Mouse (Mus musculus) midbrain, embryonic 14.5 days (tissue): Measurements from ENCODE around the gene Dgat2. TPM values are rescaled to one million over a fixed set of nuclear protein-coding genes. Genes with fewer than 3 reads are reported as not detected.

Source experiments
- ATAC-seq: fragments of 200-750 bp; cut with Nextera tagmentation; 2 replicates; pipeline ENCODE4 v1.8.0; 2017; ENCODE audit warnings: moderate number of reproducible peaks, moderate library complexity; ENCODE audit not compliant: low FRiP score, low TSS enrichment
- DNase-seq: peaks from one replicate; pipeline ENCODE4 v3.0.0-alpha.2; 2015
- H3K27ac ChIP-seq: fragments of 300-500 bp; sonication (generic); replicated peaks from 2 replicates; pipeline ENCODE4 v1.5.1; 2014; ENCODE audit warnings: mild to moderate bottlenecking, low read depth, low read length, moderate library complexity
- H3K27me3 ChIP-seq: fragments of 300-500 bp; sonication (generic); 2 replicates; pipeline ENCODE4 v1.6.1; 2014; ENCODE audit warnings: low read length, control low read depth, mixed read lengths; ENCODE audit not compliant: control insufficient read depth, insufficient read depth
- H3K36me3 ChIP-seq: fragments of 300-500 bp; sonication (generic); 2 replicates; pipeline ENCODE4 v1.6.1; 2014; ENCODE audit warnings: low read length, control low read depth; ENCODE audit not compliant: control insufficient read depth, insufficient read depth
- H3K4me1 ChIP-seq: fragments of 300-500 bp; sonication (generic); 2 replicates; pipeline ENCODE4 v1.6.1; 2014; ENCODE audit warnings: mild to moderate bottlenecking, antibody characterized with exemption, low read length, control low read depth; ENCODE audit not compliant: control insufficient read depth, insufficient read depth
- H3K4me2 ChIP-seq: fragments of 300-500 bp; sonication (generic); 2 replicates; pipeline ENCODE4 v1.6.1; 2014; ENCODE audit warnings: mild to moderate bottlenecking, low read length, moderate library complexity
- H3K4me3 ChIP-seq: fragments of 300-500 bp; sonication (generic); replicated peaks from 2 replicates; pipeline ENCODE4 v1.5.1; 2014; ENCODE audit warnings: low read depth, low read length
- H3K9ac ChIP-seq: fragments of 300-500 bp; sonication (generic); replicated peaks from 2 replicates; pipeline ENCODE4 v1.6.1; 2014; ENCODE audit warnings: mild to moderate bottlenecking, low read length, moderate library complexity
- H3K9me3 ChIP-seq: fragments of 300-500 bp; sonication (generic); 2 replicates; pipeline ENCODE4 v1.6.1; 2016; ENCODE audit warnings: low read length, control low read depth, mixed read lengths; ENCODE audit not compliant: control insufficient read depth
- WGBS: fragments of 180-500 bp; shearing (Covaris S2); extraction: QIAGEN DNeasy Blood & Tissue Kit; methylation state at CpG from one replicate; pipeline ENCODE4 v1.1.7; 2014; 5-methylcytosine and 5-hydroxymethylcytosine counted together
- polyA plus RNA-seq: library from polyadenylated mRNA; unstranded; fragments of >200 nt; fragmentation: Nextera tagmentation; extraction: Ambion mirVana; gene quantifications from 2 replicates; pipeline ENCODE4 v1.2.1, GENCODE M21; 2014

Dgat2 gene
- polyA plus RNA-seq: 15.1 and 16.6 TPM in 2 replicates

DNA sequence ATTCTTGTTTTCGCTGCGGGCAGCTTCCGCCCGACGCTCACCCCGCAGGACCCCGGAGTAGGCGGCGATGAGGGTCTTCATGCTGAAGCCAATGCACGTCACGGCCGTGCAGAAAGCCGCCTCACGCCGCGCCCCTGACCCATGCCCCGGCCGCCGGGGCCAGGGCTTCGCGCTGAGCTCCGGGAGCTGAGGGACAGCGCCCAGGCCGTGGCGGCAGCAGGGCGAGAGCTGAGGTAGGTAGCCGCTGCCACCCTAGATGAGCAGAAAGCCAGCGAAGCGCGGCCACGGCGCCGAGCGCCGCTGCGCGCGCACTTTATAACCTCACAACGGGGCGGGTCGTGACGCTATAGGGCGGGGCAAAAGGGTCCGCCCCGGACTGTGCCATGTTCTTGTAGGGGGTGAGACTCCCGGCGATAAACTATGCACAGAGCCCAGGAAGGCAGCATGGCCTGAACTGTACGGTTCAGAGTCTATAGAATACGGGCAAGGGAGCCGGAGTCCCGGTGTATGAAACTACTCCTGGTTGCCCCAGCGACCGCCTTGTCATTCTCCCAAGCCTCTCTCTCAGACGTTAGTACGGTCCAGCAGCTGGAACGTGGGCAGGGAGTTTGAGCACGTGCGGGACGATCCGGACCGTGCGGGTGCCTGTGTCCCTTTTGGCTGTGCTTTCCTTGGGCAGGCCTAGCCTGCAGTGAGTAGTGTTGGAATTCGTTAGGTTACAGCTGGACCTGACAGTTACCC, at the start of gene Dgat2:
Gene Dgat2, minus strand, starts transcription at position 288 of the 741 bp plus-strand sequence.
- DNase-seq (peak; percentile 97), ATAC-seq (peak; percentile 94)
- peak within 1 kb of the TSS; percentile 96 for H3K4me2 ChIP-seq
- under 1% methylated on average over 63 of the region's 63 CpGs for WGBS
- no peaks in the 10 kb centered on the region for H3K9me3 ChIP-seq
- H3K4me3 ChIP-seq: peak within 1 kb of the TSS; percentile 73
- peaks cover 6% of the 10 kb centered on the region; the same call in 1 of the 2 replicates for H3K4me1 ChIP-seq
- H3K27me3 ChIP-seq: peaks cover 15% of the 10 kb centered on the region; the same call in 1 of the 2 replicates
- no peaks in the 10 kb centered on the region for H3K36me3 ChIP-seq
- peak within 1 kb of the TSS; percentile 83 for H3K27ac ChIP-seq
- H3K9ac ChIP-seq: peak within 1 kb of the TSS; percentile 86

DNA sequence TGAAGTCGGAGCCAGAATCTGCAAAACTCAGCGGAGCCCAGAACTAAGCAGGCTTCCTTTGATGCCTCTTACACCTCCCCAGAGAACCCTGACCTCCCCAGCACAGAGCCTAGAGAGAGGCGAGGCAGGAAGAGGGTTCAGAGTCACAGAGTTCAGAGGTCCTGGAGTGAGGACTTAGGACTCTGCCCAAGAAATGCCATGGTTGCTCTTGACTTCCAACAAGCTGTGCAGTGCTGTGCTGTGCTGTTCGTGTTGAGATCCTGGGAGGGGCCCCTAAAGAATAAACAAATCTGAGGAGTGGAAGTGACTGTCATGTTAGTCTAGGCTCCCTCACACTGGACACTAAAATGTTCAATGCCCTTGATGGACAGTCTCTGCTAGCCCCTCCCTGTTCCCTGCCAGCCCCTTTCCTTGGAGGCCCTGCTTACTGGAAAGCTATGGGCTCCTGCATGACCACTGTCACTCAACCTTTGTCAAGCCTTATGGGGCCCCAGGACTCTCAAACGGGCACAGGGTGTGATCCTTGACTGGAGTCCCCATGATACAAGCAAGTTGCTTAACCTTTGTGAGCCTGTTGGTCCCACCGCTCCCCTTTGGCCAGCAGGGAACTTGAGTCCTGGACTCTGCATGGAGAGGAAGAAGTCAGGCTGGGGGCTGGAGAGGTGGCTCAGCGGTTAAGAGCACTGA, 47.7 kb upstream of the Dgat2 start:
- 79% methylated on average over 7 of the region's 7 CpGs for WGBS
- ATAC-seq (no peak), DNase-seq (no peak)
- no peak overlapping the region for H3K27ac ChIP-seq
- H3K4me1 ChIP-seq: no peaks in the 10 kb centered on the region
- H3K9ac ChIP-seq: no peak overlapping the region
- H3K36me3 ChIP-seq: no peaks in the 10 kb centered on the region
- no peaks in the 10 kb centered on the region for H3K9me3 ChIP-seq
- no peak overlapping the region for H3K4me2 ChIP-seq
- no peak overlapping the region for H3K4me3 ChIP-seq
- no peaks in the 10 kb centered on the region for H3K27me3 ChIP-seq

DNA sequence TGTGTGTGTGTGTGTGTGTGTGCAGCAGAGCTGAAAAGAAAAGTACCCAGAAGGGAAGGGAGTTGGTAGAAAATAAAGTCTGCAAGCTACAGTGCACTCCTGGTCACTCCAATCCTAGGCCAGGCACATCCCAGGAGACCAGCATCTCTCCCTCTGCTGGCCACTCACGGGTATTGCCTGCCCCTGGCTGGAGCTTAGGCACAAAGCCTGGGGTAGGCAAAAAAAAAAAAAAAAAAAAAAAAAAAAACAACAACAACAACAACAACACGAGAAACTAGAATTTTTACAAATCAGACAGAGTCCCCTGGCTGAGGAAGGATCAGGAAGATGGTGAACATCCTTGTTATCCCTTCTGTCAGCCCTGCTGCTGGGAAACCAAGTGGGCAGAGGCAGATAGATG, 46.9 kb upstream of the Dgat2 start:
- H3K4me2 ChIP-seq: no peak overlapping the region
- no peak overlapping the region for H3K9ac ChIP-seq
- no peaks in the 10 kb centered on the region for H3K4me1 ChIP-seq
- WGBS: 14% methylated on average over 2 of the region's 2 CpGs
- H3K4me3 ChIP-seq: no peak overlapping the region
- no peaks in the 10 kb centered on the region for H3K36me3 ChIP-seq
- H3K9me3 ChIP-seq: no peaks in the 10 kb centered on the region
- no peaks in the 10 kb centered on the region for H3K27me3 ChIP-seq
- peak; percentile 72 for DNase-seq
- no peak for ATAC-seq
- H3K27ac ChIP-seq: no peak overlapping the region

DNA sequence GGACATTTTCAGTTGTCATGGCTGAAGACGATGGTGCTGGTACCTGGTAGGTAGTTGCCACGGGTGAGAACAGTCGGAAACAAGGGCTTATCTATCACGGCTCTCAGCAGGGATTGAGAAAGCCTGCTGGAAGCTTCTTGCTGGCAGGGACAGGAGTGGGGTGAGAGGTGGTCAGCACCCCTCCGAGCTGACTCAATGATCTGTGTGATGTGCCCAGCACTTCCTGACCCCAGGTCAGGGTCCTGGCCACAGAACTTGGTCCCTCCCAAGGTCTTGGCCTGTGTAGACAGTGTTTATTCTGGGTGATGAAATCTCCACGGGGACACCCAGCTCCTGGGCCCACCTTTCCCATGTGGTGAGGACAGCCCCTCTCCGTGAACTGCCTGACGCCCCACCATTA, 46.3 kb upstream of the Dgat2 start:
- H3K27ac ChIP-seq: no peak overlapping the region
- ATAC-seq (no peak), DNase-seq (no peak)
- H3K9ac ChIP-seq: no peak overlapping the region
- H3K4me3 ChIP-seq: no peak overlapping the region
- H3K4me2 ChIP-seq: no peak overlapping the region
- no peaks in the 10 kb centered on the region for H3K27me3 ChIP-seq
- WGBS: 82% methylated on average over 8 of the region's 8 CpGs
- no peaks in the 10 kb centered on the region for H3K9me3 ChIP-seq
- H3K36me3 ChIP-seq: no peaks in the 10 kb centered on the region
- no peaks in the 10 kb centered on the region for H3K4me1 ChIP-seq

DNA sequence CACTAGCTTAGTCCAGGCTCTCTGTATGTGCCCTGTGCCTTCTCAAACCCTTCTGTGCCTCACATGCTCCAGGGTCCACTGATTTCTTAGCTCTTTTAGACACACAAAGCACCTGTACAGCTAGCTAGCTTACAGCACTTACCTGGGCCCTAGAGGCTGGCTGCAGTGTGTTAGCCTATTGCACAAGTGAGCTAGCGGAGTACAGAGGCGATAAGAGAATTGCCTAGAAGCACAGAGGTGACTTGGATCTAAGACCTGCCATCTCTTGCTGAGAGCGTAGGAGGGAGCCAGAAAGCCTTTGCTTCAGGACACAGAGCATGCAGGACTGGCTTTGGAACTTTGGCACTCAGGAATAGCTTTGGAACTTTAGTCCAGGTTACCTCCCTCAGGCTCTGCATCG, 44.7 kb upstream of the Dgat2 start:
- H3K4me1 ChIP-seq: no peaks in the 10 kb centered on the region
- ATAC-seq: no peak
- no peak overlapping the region for H3K9ac ChIP-seq
- no peak overlapping the region for H3K4me2 ChIP-seq
- no peaks in the 10 kb centered on the region for H3K27me3 ChIP-seq
- no peak for DNase-seq
- 95% methylated on average over 4 of the region's 4 CpGs for WGBS
- H3K27ac ChIP-seq: no peak overlapping the region
- no peaks in the 10 kb centered on the region for H3K36me3 ChIP-seq
- no peaks in the 10 kb centered on the region for H3K9me3 ChIP-seq
- H3K4me3 ChIP-seq: no peak overlapping the region

DNA sequence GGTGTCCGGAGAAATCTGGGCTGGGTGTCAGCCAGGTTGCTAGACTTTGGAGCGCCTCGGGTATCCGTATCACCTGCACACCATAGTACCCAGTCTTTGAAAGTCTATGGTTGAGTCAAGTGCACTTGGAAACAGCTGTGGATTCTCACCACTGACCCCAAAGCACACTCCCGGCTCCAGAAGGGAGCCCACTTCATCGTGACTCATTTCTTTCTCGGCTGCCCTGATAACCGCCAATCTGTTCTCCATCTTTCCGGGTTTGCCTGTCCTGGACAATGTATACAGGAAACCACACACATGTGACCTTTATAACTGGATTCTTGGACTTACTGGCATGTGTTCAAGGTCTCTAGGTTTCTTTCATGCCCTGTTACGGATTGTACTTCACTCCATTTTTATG, 44.1 kb upstream of the Dgat2 start:
- 96% methylated on average over 10 of the region's 10 CpGs for WGBS
- H3K27me3 ChIP-seq: no peaks in the 10 kb centered on the region
- H3K9me3 ChIP-seq: no peaks in the 10 kb centered on the region
- no peak overlapping the region for H3K4me3 ChIP-seq
- no peaks in the 10 kb centered on the region for H3K36me3 ChIP-seq
- no peak overlapping the region for H3K9ac ChIP-seq
- ATAC-seq: no peak
- DNase-seq: no peak
- no peaks in the 10 kb centered on the region for H3K4me1 ChIP-seq
- H3K27ac ChIP-seq: no peak overlapping the region
- no peak overlapping the region for H3K4me2 ChIP-seq

DNA sequence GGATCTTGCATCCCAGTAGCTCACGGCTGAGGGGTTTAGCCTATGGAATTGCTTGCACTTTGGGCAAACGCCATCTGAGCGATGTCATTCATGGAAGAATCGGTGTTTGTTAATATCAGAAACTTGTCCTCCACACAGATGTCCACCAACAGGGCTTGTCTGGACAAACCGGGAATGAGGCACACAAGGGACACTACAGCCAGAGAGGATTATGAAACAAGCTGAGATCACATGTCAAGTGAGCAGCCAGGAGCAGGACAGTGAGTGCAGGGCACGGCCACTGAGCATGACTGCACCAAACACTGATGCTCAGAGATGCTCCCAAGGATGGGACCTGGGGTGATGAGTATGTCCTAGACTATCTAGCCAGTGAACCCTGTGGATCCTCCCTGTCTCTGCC, 42.9 kb upstream of the Dgat2 start:
- Histone ChIP-seq H3K4me3 (no peak overlapping the region), H3K9ac (no peak overlapping the region), H3K4me1 (no peaks in the 10 kb centered on the region), H3K4me2 (no peak overlapping the region), H3K27ac (no peak overlapping the region), H3K9me3 (no peaks in the 10 kb centered on the region), H3K27me3 (no peaks in the 10 kb centered on the region), H3K36me3 (no peaks in the 10 kb centered on the region)
- DNase-seq (no peak), ATAC-seq (no peak)
- 71% methylated on average over 6 of the region's 6 CpGs for WGBS

DNA sequence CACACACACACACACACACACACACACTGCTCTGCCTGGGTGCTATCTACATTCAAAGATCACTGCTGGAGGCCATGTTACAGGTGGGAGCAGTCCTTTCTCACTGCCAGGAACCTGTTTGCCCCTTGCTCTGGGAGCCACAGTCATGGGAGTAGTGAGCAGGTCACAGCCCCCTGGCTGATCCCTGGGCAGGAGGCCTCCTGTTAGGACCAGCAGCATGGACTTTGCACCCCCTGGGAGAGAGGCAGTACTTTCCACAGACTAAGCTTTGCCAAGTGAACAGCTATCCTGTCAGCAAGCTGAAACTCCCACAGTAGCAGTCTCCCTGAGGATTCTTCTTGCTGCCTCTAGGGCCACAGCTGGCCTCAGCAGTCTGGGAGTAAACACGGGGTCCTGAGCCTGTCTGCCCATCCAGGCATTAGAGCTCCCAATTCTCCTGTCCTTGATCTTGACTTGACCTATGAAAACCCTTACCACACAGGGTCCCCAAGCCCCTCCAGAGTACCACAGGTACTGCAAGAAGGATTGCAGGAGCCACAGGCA, 42.2 kb upstream of the Dgat2 start:
- ATAC-seq (no peak), DNase-seq (no peak)
- Histone ChIP-seq H3K4me1 (no peaks in the 10 kb centered on the region), H3K4me3 (no peak overlapping the region), H3K9me3 (no peaks in the 10 kb centered on the region), H3K27me3 (no peaks in the 10 kb centered on the region), H3K9ac (no peak overlapping the region), H3K36me3 (no peaks in the 10 kb centered on the region), H3K27ac (no peak overlapping the region), H3K4me2 (no peak overlapping the region)
- 43% methylated on average over 1 of the region's 1 CpGs for WGBS
